Comparison of ENCODE assay signal across 11 mouse cellular contexts in genomic region chr1:134095721-134096120, GRCm38 (mm10). TPM values are rescaled to one million over a fixed set of nuclear protein-coding genes. Genes with fewer than 3 reads are reported as not detected.
DNase-seq lines count a peak whose midpoint lies in the region; ATAC-seq and TF ChIP-seq lines count a peak whose summit lies in the region.
"Had no signal": no experiment of that assay in that cellular context is flagged by ENCODE, and none has a peak within 500 bp of the region (broad histone marks: within the 10 kb centered on the region; RNA-seq: fewer than 3 reads in every experiment).

No protein-coding gene starts in this region.

- H3K27me3 ChIP-seq in midbrain, embryonic 10.5 days (ENCODE audit: low read depth, poor library complexity, severe bottlenecking): peaks cover 19% of the 10 kb centered on the region
- H3K27me3 ChIP-seq in midbrain, postnatal 0 days (ENCODE audit: insufficient read depth, low read length): no peaks in the 10 kb centered on the region
- peaks cover 26% of the 10 kb centered on the region; the same call in 1 of the 2 replicates for H3K27me3 ChIP-seq in limb, embryonic 10.5 days (ENCODE audit: low read depth, poor library complexity, severe bottlenecking)
- H3K27me3 ChIP-seq in stomach, embryonic 15.5 days (replicated peaks): no peaks in the 10 kb centered on the region

- H3K9me3 ChIP-seq in midbrain, embryonic 10.5 days (replicated peaks): no peaks in the 10 kb centered on the region
- no peaks in the 10 kb centered on the region for H3K9me3 ChIP-seq in midbrain, postnatal 0 days (ENCODE audit: low read length)
- H3K9me3 ChIP-seq in limb, embryonic 10.5 days (replicated peaks): no peaks in the 10 kb centered on the region
- H3K9me3 ChIP-seq in stomach, embryonic 15.5 days: no peaks in the 10 kb centered on the region

- no peak for ATAC-seq in midbrain, postnatal 0 days (ENCODE audit: low FRiP score)
- no peak for ATAC-seq in stomach, embryonic 15.5 days (ENCODE audit: insufficient read depth, low FRiP score, low read depth)

- no peak overlapping the region for H3K9ac ChIP-seq in midbrain, postnatal 0 days (replicated peaks; ENCODE audit: low read length, poor library complexity, severe bottlenecking)
- no peak overlapping the region; the same call in 1 of the 2 replicates for H3K9ac ChIP-seq in stomach, embryonic 15.5 days

- peak overlapping the region; percentile 88 for H3K27ac ChIP-seq in midbrain, embryonic 10.5 days (replicated peaks)
- no peak overlapping the region for H3K27ac ChIP-seq in midbrain, postnatal 0 days (ENCODE audit: low read depth, low read length)
- H3K27ac ChIP-seq in limb, embryonic 10.5 days: 0 out of 2 replicates have a peak overlapping the region, but pooled peaks have one; percentile 19
- H3K27ac ChIP-seq in stomach, embryonic 15.5 days: peak overlapping the region; percentile 93
- H3K27ac ChIP-seq: left cerebral cortex, adult 2 months had no signal

- H3K4me1 ChIP-seq in midbrain, embryonic 10.5 days: peaks cover 81% of the 10 kb centered on the region
- peaks cover 15% of the 10 kb centered on the region; the same call in 1 of the 2 replicates for H3K4me1 ChIP-seq in midbrain, postnatal 0 days (ENCODE audit: insufficient read depth, low read length)
- peaks cover 43% of the 10 kb centered on the region for H3K4me1 ChIP-seq in limb, embryonic 10.5 days
- H3K4me1 ChIP-seq in stomach, embryonic 15.5 days: peaks cover 75% of the 10 kb centered on the region

- DNase-seq in heart, adult 11 months: peak; percentile 91
- no peak for DNase-seq in heart, postnatal 4 days
- no peak for DNase-seq in midbrain, embryonic 10.5 days (ENCODE audit: low spot score)
- DNase-seq in midbrain, postnatal 0 days (ENCODE audit: low spot score): no peak
- no peak for DNase-seq in limb, embryonic 10.5 days (ENCODE audit: low spot score)
- no peak for DNase-seq in retina, embryonic 14.5 days (ENCODE audit: low spot score)
- no peak for DNase-seq in layer of hippocampus, postnatal 25 days (ENCODE audit: extremely low spot score in 1 of 2, low spot score in 1 of 2)
- DNase-seq: cerebellum, postnatal 36 days; gastrocnemius, postnatal 14 days had no signal

- TF ChIP-seq CTCF in midbrain, postnatal 0 days (IDR thresholded peaks at IDR 0.05): no peak

- H3K4me3 ChIP-seq in midbrain, embryonic 10.5 days: no peak overlapping the region
- H3K4me3 ChIP-seq in midbrain, postnatal 0 days (ENCODE audit: low read depth, low read length): no peak overlapping the region
- no peak overlapping the region for H3K4me3 ChIP-seq in limb, embryonic 10.5 days
- no peak overlapping the region for H3K4me3 ChIP-seq in stomach, embryonic 15.5 days (replicated peaks)
- H3K4me3 ChIP-seq: left cerebral cortex, adult 2 months had no signal

- no peaks in the 10 kb centered on the region for H3K36me3 ChIP-seq in midbrain, embryonic 10.5 days
- H3K36me3 ChIP-seq in midbrain, postnatal 0 days (ENCODE audit: insufficient read depth, low read length): no peaks in the 10 kb centered on the region
- H3K36me3 ChIP-seq in limb, embryonic 10.5 days: no peaks in the 10 kb centered on the region
- H3K36me3 ChIP-seq in stomach, embryonic 15.5 days: no peaks in the 10 kb centered on the region

- 91% methylated on average over 4 of the region's 4 CpGs for WGBS in midbrain, embryonic 10.5 days
- 83% methylated on average over 4 of the region's 4 CpGs for WGBS in midbrain, postnatal 0 days
- WGBS in limb, embryonic 10.5 days: 87% methylated on average over 4 of the region's 4 CpGs
- whole genome bisulfite sequencing in stomach, embryonic 15.5 days: 75% methylated on average over 4 of the region's 4 CpGs

- no peak overlapping the region for H3K4me2 ChIP-seq in midbrain, postnatal 0 days (ENCODE audit: low read depth, low read length, poor library complexity, severe bottlenecking)
- H3K4me2 ChIP-seq in stomach, embryonic 15.5 days: no peak overlapping the region; the same call in 1 of the 2 replicates

RNA-seq across cellular contexts. Expression of gene Chit1, which starts 15.3 kb away (rescaled TPM):
- total RNA-seq in heart, postnatal 4 days (2021): not detected
- polyA plus RNA-seq in midbrain, embryonic 10.5 days (2016; fragmentation: Nextera tagmentation; extraction: Ambion mirVana): not detected in 2 replicates
- 0.24 and 0.99 TPM in 2 replicates for total RNA-seq in midbrain, postnatal 0 days (2014; rRNA removed)
- 0.21 and 0.48 TPM in 2 replicates for polyA plus RNA-seq in midbrain, postnatal 0 days (2015; fragmentation: Nextera tagmentation; extraction: Ambion mirVana)
- not detected in 2 replicates for polyA plus RNA-seq in limb, embryonic 10.5 days (2016; fragmentation: Nextera tagmentation; extraction: Ambion mirVana)
- polyA plus RNA-seq in stomach, embryonic 15.5 days (2015; fragmentation: Nextera tagmentation; extraction: Ambion mirVana): 0.70 and 1.1 TPM in 2 replicates
- total RNA-seq in layer of hippocampus, postnatal 25 days (2021): under 1 TPM in 1 of 2 experiments, not detected in 1; 0.22 TPM
- total RNA-seq: gastrocnemius, postnatal 14 days; left cerebral cortex, adult 2 months had no signal

RNA-seq across cellular contexts. Expression of gene Btg2, which starts 16.8 kb away (rescaled TPM):
- total RNA-seq in heart, postnatal 4 days (2021): 10 to 100 TPM; 27.5 to 36.2 TPM
- 107 and 161 TPM in 2 replicates for polyA plus RNA-seq in midbrain, embryonic 10.5 days (2016; fragmentation: Nextera tagmentation; extraction: Ambion mirVana)
- 12.0 and 19.8 TPM in 2 replicates for total RNA-seq in midbrain, postnatal 0 days (2014; rRNA removed)
- polyA plus RNA-seq in midbrain, postnatal 0 days (2015; fragmentation: Nextera tagmentation; extraction: Ambion mirVana): 8.9 and 9.9 TPM in 2 replicates
- 10.1 and 17.7 TPM in 2 replicates for polyA plus RNA-seq in limb, embryonic 10.5 days (2016; fragmentation: Nextera tagmentation; extraction: Ambion mirVana)
- polyA plus RNA-seq in stomach, embryonic 15.5 days (2015; fragmentation: Nextera tagmentation; extraction: Ambion mirVana): 72.2 and 72.4 TPM in 2 replicates
- 10 to 100 TPM; 17.0 to 18.1 TPM for total RNA-seq in layer of hippocampus, postnatal 25 days (2021)

RNA-seq across cellular contexts. Expression of gene Fmod, which starts 58.7 kb away (rescaled TPM):
- total RNA-seq in heart, postnatal 4 days (2021): 10 to 100 TPM; 18.7 to 21.9 TPM
- polyA plus RNA-seq in midbrain, embryonic 10.5 days (2016; fragmentation: Nextera tagmentation; extraction: Ambion mirVana): 2.8 and 6.5 TPM in 2 replicates
- total RNA-seq in midbrain, postnatal 0 days (2014; rRNA removed): 17.0 and 17.1 TPM in 2 replicates
- polyA plus RNA-seq in midbrain, postnatal 0 days (2015; fragmentation: Nextera tagmentation; extraction: Ambion mirVana): 24.8 and 26.3 TPM in 2 replicates
- polyA plus RNA-seq in limb, embryonic 10.5 days (2016; fragmentation: Nextera tagmentation; extraction: Ambion mirVana): 2.4 and 2.5 TPM in 2 replicates
- 9.0 and 11.1 TPM in 2 replicates for polyA plus RNA-seq in stomach, embryonic 15.5 days (2015; fragmentation: Nextera tagmentation; extraction: Ambion mirVana)
- 1 to 10 TPM; 3.2 to 5.4 TPM for total RNA-seq in layer of hippocampus, postnatal 25 days (2021)
